Mouse (Mus musculus): ENCODE measurements around the gene Mia3. TPM values are rescaled to one million over a fixed set of nuclear protein-coding genes. Genes with fewer than 3 reads are reported as not detected.
"Not testable (repeated sequence)": the region's sequence is repeated elsewhere in the genome, so short reads cannot be mapped to it uniquely, and the experiment has no call there.

Gene Mia3
- polyA plus RNA-seq, 1 experiment from 2014 or later, result 125 TPM

DNA sequence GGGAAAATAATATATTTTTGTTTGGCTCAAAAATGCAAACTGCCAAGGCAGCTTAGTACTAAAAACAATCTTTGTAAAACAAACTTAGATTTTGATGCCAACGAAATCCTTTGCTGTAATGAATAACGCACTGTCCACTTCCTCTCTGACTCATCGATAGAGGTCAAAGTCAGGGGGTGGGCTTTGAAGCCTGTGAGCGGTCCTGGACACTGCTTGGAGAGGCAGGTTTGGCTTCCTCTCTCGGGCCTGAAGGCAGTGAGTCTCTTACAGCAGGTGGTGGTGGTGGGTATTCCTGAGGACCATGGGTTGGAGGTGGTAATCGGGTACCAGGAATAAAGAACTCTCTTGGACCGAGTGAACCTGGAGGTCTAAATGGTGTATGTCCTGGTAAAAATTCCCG lies 42.2 kb downstream of the Mia3 start:
- no peak for ATAC-seq (ENCODE audit: low FRiP score, low read depth)
- Histone ChIP-seq H3K9ac (no peak overlapping the region), H3K27me3 (replicated peaks) (no peaks in the 10 kb centered on the region), H3K4me3 (no peak overlapping the region), H3K36me3 (peaks cover 81% of the 10 kb centered on the region), H3K4me1 (no peaks in the 10 kb centered on the region), H3K9me3 (no peaks in the 10 kb centered on the region), H3K27ac (no peak overlapping the region), H3K4me2 (replicated peaks) (no peak overlapping the region)
- WGBS, result 95% methylated on average over 8 of the region's 8 CpGs

DNA sequence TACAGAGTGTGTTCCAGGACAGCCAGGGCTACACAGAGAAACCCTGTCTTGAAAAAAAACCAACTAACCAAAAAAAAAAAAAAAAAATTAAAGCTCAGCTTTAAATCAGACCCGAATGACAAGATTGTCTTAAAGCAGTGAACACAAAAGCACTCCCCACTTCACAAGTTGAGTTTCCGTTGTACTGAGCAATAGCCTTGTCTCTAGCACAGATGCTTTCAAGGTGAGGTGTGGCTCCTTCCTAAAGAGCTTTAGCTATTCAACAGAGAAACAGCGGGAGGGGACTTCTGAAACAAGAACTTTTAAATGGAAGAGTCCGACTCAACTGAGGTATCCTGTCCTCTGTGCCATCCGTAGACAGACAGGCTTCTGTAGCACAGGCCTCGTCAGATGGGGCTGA lies 44.9 kb downstream of the Mia3 start:
- 94% methylated on average over 6 of the region's 6 CpGs for WGBS
- Histone ChIP-seq H3K4me2 (replicated peaks) (no peak overlapping the region), H3K27me3 (replicated peaks) (no peaks in the 10 kb centered on the region), H3K27ac (no peak overlapping the region), H3K4me1 (no peaks in the 10 kb centered on the region), H3K9me3 (no peaks in the 10 kb centered on the region), H3K4me3 (no peak overlapping the region), H3K9ac (no peak overlapping the region), H3K36me3 (peaks cover 75% of the 10 kb centered on the region)
- no peak for ATAC-seq (ENCODE audit: low FRiP score, low read depth)

DNA sequence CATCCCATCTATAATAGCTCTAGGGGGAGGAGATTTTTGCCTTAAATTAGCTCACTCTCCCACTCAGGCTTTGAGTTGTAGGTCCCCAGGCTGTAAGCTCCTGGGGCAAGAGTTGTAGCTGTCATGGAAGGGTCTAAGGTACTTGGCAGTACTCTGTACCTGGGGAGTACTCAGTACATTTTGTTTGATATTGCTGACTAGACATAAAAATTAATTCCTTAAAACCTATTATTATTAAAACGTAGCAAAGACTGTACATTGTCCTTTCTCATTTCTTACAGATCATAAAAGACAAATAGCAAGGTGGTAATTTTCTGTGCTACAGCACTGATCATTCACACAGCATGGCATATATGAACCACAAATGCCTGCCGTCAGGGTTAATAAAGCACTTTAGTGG lies 45.4 kb downstream of the Mia3 start:
- H3K36me3 ChIP-seq, result peaks cover 75% of the 10 kb centered on the region
- no peak overlapping the region for H3K9ac ChIP-seq
- no peak overlapping the region for H3K4me2 ChIP-seq (replicated peaks)

DNA sequence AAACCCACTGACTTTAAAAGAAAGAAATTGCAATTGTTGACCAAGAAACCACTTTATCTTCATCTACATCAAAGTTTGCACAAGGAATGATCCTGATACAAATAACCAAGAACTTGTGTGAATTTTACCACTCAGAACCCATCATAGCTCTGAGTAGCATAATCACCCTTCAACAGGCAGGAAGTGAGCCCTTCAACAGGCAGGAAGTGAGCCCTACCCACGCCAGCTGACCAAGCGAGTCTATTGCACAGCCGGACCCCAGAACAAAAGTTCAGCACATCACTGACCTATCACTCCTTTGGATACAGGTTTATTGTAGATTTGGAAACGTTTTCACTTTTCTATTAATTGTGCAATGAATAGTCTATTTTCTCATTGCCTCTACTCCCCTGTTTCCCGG lies 46.9 kb downstream of the Mia3 start:
- H3K27ac ChIP-seq; H3K9ac ChIP-seq; H3K4me3 ChIP-seq; ATAC-seq (ENCODE audit: low FRiP score, low read depth); H3K9me3 ChIP-seq; H3K4me1 ChIP-seq; H3K4me2 ChIP-seq (replicated peaks); H3K27me3 ChIP-seq (replicated peaks): not testable (repeated sequence)
- H3K36me3 ChIP-seq, result peaks cover 71% of the 10 kb centered on the region
- 91% methylated on average over 5 of the region's 5 CpGs for WGBS

More for the DNA sequence above, 45.4 kb downstream of the Mia3 start:
- H3K4me1 ChIP-seq, result no peaks in the 10 kb centered on the region
- no peaks in the 10 kb centered on the region for H3K27me3 ChIP-seq (replicated peaks)
- no peak overlapping the region for H3K4me3 ChIP-seq
- no peak for ATAC-seq (ENCODE audit: low FRiP score, low read depth)
- 94% methylated on average over 2 of the region's 2 CpGs for WGBS
- no peak overlapping the region for H3K27ac ChIP-seq
- no peaks in the 10 kb centered on the region for H3K9me3 ChIP-seq

DNA sequence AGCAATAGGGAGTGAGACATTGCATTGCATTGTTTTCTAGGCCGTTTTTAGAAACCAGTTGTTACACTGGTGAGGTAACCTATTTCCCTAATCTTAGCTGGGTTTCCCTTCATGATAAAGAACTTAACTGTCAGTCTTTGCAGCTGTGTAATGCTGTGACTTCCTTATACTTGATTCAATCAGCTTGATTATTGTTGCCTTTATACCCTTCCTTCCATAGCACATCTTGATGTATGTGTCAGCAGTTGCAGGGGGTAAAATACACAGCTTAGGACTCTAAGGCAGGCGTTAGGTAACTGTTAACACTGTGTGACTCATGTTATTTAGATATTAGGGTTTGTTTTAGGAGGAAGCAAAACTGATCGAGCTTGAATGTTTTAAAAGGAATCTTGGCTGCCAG lies 48.6 kb downstream of the Mia3 start:
- no peak overlapping the region for H3K9ac ChIP-seq
- no peaks in the 10 kb centered on the region for H3K4me1 ChIP-seq
- no peak overlapping the region for H3K4me2 ChIP-seq (replicated peaks)
- no peaks in the 10 kb centered on the region for H3K27me3 ChIP-seq (replicated peaks)
- no peak overlapping the region for H3K4me3 ChIP-seq
- no peak for ATAC-seq (ENCODE audit: low FRiP score, low read depth)
- H3K9me3 ChIP-seq, result no peaks in the 10 kb centered on the region
- H3K27ac ChIP-seq, result no peak overlapping the region
- WGBS, result 84% methylated on average over 3 of the region's 3 CpGs
- peaks cover 73% of the 10 kb centered on the region for H3K36me3 ChIP-seq

DNA sequence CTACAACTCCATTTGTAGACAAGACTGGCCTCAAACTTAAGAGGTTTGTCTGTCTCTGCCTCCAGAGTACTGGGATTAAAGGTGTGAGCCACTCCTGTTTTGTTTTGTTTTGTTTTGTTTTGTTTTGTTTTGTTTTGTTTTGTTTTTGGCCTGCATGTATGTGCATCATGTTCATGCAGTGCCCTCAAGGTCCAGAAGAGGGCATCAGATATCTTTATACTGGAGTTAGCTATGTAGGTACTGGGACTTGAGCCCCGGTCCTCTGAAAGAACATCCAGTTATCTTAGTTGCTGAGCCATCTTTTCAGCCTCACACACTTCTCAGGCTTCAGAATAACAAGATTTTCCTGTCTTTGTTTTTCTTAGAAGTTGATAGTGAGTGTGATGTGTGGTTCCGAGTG lies 53.6 kb downstream of the Mia3 start:
- H3K4me2 ChIP-seq (replicated peaks), result no peak overlapping the region
- no peak overlapping the region for H3K9ac ChIP-seq
- 92% methylated on average over 2 of the region's 2 CpGs for WGBS
- no peaks in the 10 kb centered on the region for H3K4me1 ChIP-seq
- no peak overlapping the region for H3K4me3 ChIP-seq
- H3K9me3 ChIP-seq, result no peaks in the 10 kb centered on the region
- no peaks in the 10 kb centered on the region for H3K27me3 ChIP-seq (replicated peaks)
- H3K36me3 ChIP-seq, result peaks cover 65% of the 10 kb centered on the region
- no peak for ATAC-seq (ENCODE audit: low FRiP score, low read depth)
- H3K27ac ChIP-seq, result no peak overlapping the region

DNA sequence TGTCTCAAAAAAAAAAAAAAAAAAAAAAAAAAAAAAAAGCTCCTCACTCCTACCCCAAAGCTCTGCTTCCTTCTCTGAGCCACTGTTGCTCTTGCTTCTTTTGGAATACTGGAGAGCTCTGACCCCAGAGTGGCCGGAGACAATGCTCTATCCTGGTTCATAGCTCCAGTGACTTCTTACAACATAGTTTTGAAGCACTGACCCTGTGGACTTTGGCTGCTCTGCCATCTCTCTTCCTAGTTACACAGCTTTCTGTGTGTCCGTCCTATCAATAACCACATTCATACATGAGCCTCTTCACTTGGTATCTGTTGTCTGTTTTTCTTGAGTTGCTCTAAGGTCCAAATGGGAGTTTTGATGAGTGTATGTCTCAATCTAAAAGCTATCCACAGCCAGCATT lies 57.3 kb downstream of the Mia3 start:
- Histone ChIP-seq H3K27me3 (replicated peaks) (no peaks in the 10 kb centered on the region), H3K9me3 (no peaks in the 10 kb centered on the region), H3K36me3 (peaks cover 48% of the 10 kb centered on the region), H3K4me2 (replicated peaks) (no peak overlapping the region), H3K9ac (no peak overlapping the region), H3K4me1 (no peaks in the 10 kb centered on the region), H3K4me3 (no peak overlapping the region), H3K27ac (no peak overlapping the region)
- ATAC-seq (ENCODE audit: low FRiP score, low read depth), result no peak
- WGBS, result 91% methylated on average over 2 of the region's 2 CpGs

DNA sequence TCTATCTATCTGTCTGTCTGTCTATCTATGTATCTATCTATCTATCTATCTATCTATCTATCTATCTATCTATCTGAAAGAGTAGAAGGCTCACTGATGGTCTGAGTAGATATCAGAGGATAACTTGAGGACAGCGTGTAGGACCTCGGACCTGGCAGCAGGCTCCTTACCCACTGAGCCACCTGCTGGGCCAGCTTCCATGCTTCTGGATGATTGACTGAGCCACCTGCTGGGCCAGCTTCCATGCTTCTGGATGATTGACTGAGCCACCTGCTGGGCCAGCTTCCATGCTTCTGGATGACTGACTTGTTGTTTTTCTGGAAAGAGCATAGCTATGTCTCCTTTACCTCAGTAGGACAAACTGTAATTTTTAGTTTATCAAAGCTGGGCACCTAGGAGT lies 59.8 kb downstream of the Mia3 start:
- H3K9me3 ChIP-seq; H3K27ac ChIP-seq; H3K4me3 ChIP-seq; ATAC-seq (ENCODE audit: low FRiP score, low read depth); H3K9ac ChIP-seq; H3K4me2 ChIP-seq (replicated peaks); H3K4me1 ChIP-seq; H3K27me3 ChIP-seq (replicated peaks): not testable (repeated sequence)
- H3K36me3 ChIP-seq, result peaks cover 26% of the 10 kb centered on the region
- WGBS, result 65% methylated on average over 2 of the region's 2 CpGs

DNA sequence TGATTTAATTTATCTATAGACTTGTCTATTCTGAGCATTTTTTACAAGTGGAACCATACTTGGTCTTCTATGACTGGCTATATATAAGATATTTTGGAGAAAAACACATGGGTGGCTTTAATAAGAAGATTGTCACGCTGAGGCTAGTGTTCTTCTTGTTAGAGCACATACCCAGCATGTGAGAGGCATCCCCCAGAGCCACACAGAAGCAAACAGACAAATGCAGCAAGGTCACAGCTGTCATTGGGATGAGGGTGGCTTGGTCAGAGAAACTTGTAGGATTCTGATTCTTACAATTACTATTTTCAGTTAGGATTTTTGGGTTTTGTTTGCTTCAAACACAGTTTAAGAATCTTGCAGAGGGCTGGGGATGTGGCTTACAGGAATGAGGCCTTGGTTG lies 60.9 kb downstream of the Mia3 start:
- 94% methylated on average over 1 of the region's 1 CpGs for WGBS
- no peak for ATAC-seq (ENCODE audit: low FRiP score, low read depth)
- Histone ChIP-seq H3K9ac (no peak overlapping the region), H3K27me3 (replicated peaks) (no peaks in the 10 kb centered on the region), H3K9me3 (no peaks in the 10 kb centered on the region), H3K36me3 (peaks cover 18% of the 10 kb centered on the region; the same call in 1 of the 2 replicates), H3K4me3 (no peak overlapping the region), H3K4me2 (replicated peaks) (no peak overlapping the region), H3K27ac (no peak overlapping the region), H3K4me1 (no peaks in the 10 kb centered on the region)

DNA sequence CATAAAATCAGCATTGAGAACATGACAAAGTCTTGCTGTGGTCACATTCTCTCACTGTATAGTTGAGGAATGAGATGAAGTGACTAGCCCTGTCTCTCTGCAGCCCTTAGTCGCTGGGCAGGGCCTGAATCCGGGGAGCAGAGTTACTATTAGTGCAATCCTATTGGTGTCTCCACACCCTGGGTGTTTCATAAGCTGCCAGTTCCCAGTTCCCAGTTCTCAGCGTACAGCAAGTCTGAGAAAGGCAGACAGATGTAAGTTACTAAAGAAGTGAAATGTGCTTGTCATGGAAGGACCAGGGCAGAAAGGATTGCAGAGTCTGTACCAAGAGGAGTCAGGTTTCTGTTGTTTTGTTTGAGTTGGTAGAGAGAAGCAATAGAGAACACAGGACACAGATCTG lies 61.8 kb downstream of the Mia3 start:
- Histone ChIP-seq H3K4me2 (replicated peaks) (no peak overlapping the region), H3K4me3 (no peak overlapping the region), H3K27ac (no peak overlapping the region), H3K27me3 (replicated peaks) (no peaks in the 10 kb centered on the region), H3K4me1 (no peaks in the 10 kb centered on the region), H3K36me3 (peaks cover 13% of the 10 kb centered on the region; the same call in 1 of the 2 replicates), H3K9ac (no peak overlapping the region), H3K9me3 (no peaks in the 10 kb centered on the region)
- 86% methylated on average over 3 of the region's 3 CpGs for WGBS
- no peak for ATAC-seq (ENCODE audit: low FRiP score, low read depth)

DNA sequence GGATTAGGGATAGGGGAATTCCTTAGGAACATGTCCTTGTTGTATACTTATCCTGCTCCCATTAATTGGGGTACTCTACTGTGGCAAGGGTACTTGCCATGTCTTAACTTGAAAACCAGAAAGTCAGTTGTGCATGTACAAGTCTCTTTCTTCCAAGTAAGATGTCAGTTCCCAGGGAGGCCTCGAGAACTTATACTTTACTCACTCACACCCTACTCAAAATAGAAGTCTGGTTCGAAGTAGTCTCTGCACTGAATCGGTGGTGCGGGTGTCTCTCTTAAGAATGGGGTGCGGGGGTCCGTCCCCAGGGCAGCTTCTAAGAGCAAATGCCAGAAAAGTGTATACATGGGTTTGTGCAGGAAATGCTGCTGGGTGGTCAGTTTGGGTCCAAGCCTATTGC lies 70.2 kb downstream of the Mia3 start:
- no peak overlapping the region for H3K4me2 ChIP-seq (replicated peaks)
- H3K36me3 ChIP-seq, result no peaks in the 10 kb centered on the region
- H3K27me3 ChIP-seq (replicated peaks), result no peaks in the 10 kb centered on the region
- H3K4me1 ChIP-seq, result no peaks in the 10 kb centered on the region
- H3K4me3 ChIP-seq, result no peak overlapping the region
- ATAC-seq (ENCODE audit: low FRiP score, low read depth), result no peak
- no peak overlapping the region for H3K27ac ChIP-seq
- H3K9ac ChIP-seq, result no peak overlapping the region
- 88% methylated on average over 6 of the region's 6 CpGs for WGBS
- no peaks in the 10 kb centered on the region for H3K9me3 ChIP-seq

DNA sequence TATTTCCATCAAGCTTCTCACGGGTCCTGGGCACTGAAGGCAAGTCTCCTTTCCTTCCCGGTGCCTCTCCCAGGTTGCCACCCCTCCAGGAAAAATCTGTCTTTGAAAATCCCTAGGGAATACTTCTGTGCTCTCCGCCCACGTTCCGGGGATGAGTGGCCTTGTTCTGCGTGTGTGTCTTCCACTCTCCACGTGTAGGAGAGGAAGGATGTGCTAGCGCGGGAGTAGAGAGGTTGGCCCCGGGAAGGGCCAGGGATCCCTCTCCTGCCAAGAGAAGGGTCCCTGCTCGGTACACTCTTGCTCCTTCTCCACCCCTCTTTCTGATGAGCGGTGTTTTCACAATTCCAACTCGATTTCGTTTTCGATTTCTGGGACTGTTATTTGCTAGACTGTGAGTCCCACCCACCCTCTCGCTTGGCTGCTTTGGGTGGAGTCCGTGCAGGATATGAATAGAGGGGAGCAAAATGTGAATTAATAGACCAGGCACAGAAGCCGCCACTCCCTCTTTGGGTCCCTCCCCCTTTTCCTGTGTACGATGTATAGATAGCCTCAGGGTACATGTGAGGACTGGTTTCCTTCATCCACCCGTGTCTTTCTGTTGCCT lies 71.4 kb downstream of the Mia3 start:
- Histone ChIP-seq H3K36me3 (0 out of 2 replicates have a peak, but pooled peaks cover 6% of the 10 kb centered on the region), H3K9me3 (no peaks in the 10 kb centered on the region), H3K27ac (no peak overlapping the region), H3K4me3 (peak overlapping the region; percentile 49), H3K4me2 (replicated peaks) (peak overlapping the region; percentile 60), H3K4me1 (no peaks in the 10 kb centered on the region), H3K27me3 (replicated peaks) (no peaks in the 10 kb centered on the region), H3K9ac (peak overlapping the region; percentile 33)
- WGBS, result 1% methylated on average over 20 of the region's 20 CpGs
- no peak for ATAC-seq (ENCODE audit: low FRiP score, low read depth)

DNA sequence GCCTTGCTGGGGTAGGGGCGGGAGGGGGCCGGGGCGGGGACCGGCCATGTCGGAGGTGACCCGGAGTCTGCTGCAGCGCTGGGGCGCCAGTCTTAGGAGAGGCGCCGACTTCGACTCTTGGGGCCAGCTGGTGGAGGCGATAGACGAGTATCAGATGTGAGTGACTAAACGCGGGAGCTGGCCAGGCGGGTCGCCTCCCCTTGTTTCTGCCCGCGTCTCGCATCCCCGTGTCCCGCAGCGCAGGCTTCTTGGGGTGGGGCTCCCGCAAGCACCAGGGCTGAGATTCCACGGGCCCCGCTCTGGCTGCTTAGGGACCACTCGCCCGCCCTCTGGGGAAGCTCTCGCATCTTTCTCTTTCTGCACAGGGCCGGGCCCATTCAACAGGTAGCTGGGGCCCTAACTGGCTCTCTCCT lies 71.9 kb downstream of the Mia3 start:
- peak overlapping the region; percentile 60 for H3K4me2 ChIP-seq (replicated peaks)
- peak overlapping the region; percentile 49 for H3K4me3 ChIP-seq
- H3K27ac ChIP-seq, result no peak overlapping the region
- H3K9ac ChIP-seq, result peak overlapping the region; percentile 33
- 1% methylated on average over 30 of the region's 30 CpGs for WGBS
- H3K27me3 ChIP-seq (replicated peaks), result no peaks in the 10 kb centered on the region
- 0 out of 2 replicates have a peak, but pooled peaks cover 8% of the 10 kb centered on the region for H3K36me3 ChIP-seq
- H3K9me3 ChIP-seq, result no peaks in the 10 kb centered on the region
- ATAC-seq (ENCODE audit: low FRiP score, low read depth), result peak; percentile 46
- H3K4me1 ChIP-seq, result no peaks in the 10 kb centered on the region
